8 mouse cellular contexts compared by ENCODE assay signal in the genomic region with DNA sequence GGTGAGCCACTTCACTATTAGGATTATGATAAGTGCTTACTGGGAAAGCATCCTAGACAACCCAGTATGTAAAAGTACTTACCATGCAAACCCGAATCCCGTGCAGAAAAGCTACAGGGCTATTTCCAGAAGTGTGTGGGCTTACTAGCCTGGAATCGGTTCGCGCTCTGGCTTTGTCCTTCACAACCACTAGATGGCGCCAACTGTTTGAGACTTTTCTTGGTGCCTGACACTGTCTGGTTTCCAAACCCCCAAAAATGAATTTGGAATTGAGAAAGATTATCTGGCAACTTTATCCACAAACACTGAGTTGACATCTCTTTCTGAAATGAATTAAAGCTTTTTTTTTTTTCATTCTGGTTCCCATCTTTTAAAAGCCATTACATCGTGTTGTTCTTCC.
DNase-seq lines count a peak whose midpoint lies in the region; ATAC-seq and TF ChIP-seq lines count a peak whose summit lies in the region.

No protein-coding gene starts in this region.

- H3K4me2 ChIP-seq in heart, embryonic 11.5 days = no peak overlapping the region
- H3K4me2 ChIP-seq in midbrain, embryonic 15.5 days = no peak overlapping the region
- no peak overlapping the region for H3K4me2 ChIP-seq in stomach, postnatal 0 days (replicated peaks; ENCODE audit: low read depth)

- no peaks in the 10 kb centered on the region for H3K79me2 ChIP-seq in heart, adult 2 months (replicated peaks; ENCODE audit: control insufficient read depth, insufficient read depth, low read length)

- H3K4me1 ChIP-seq in heart, adult 2 months (ENCODE audit: control insufficient read depth, insufficient read depth, low read length) = no peaks in the 10 kb centered on the region
- no peaks in the 10 kb centered on the region for H3K4me1 ChIP-seq in heart, embryonic 11.5 days (ENCODE audit: control insufficient read depth, insufficient read depth, low read length)
- no peaks in the 10 kb centered on the region for H3K4me1 ChIP-seq in midbrain, embryonic 15.5 days
- no peaks in the 10 kb centered on the region for H3K4me1 ChIP-seq in stomach, postnatal 0 days (replicated peaks; ENCODE audit: control insufficient read depth, insufficient read depth)

- H3K9ac ChIP-seq in heart, adult 2 months (ENCODE audit: low read depth, low read length) = no peak overlapping the region
- no peak overlapping the region for H3K9ac ChIP-seq in heart, embryonic 11.5 days (ENCODE audit: low read depth, low read length)
- H3K9ac ChIP-seq in midbrain, embryonic 15.5 days = no peak overlapping the region
- H3K9ac ChIP-seq in stomach, postnatal 0 days (ENCODE audit: low read length) = no peak overlapping the region

- peak; percentile 17 to 42 for DNase-seq in heart, adult 2 months
- peak; percentile 42 for DNase-seq in adrenal gland, postnatal 25 days
- peak; percentile 76 for DNase-seq in embryo, embryonic 9.5 days (ENCODE audit: extremely low spot score)
- DNase-seq in heart, postnatal 36 days = peak; percentile 58
- peak; percentile 63 to 74 for DNase-seq in left cerebral cortex, adult 2 months (ENCODE audit: extremely low spot score in 1 of 2, low spot score in 2 of 2)
- peak; percentile 57 for DNase-seq in stomach, postnatal 0 days (ENCODE audit: low spot score)

- H3K27me3 ChIP-seq in heart, adult 2 months (ENCODE audit: control insufficient read depth, insufficient read depth, low read length) = no peaks in the 10 kb centered on the region
- H3K27me3 ChIP-seq in heart, embryonic 11.5 days (ENCODE audit: control insufficient read depth, insufficient read depth, low read length) = peaks cover 14% of the 10 kb centered on the region
- peaks cover 13% of the 10 kb centered on the region for H3K27me3 ChIP-seq in midbrain, embryonic 15.5 days (replicated peaks)
- no peaks in the 10 kb centered on the region for H3K27me3 ChIP-seq in stomach, postnatal 0 days (ENCODE audit: control insufficient read depth, insufficient read depth, low read length)

- no peak for ATAC-seq in heart, embryonic 11.5 days (replicated peaks; ENCODE audit: insufficient number of reproducible peaks, low FRiP score, low TSS enrichment)
- peak; percentile 76; the same call in 1 of the 2 replicates for ATAC-seq in midbrain, embryonic 15.5 days (replicated peaks)
- ATAC-seq in stomach, postnatal 0 days (ENCODE audit: low FRiP score, low TSS enrichment) = no peak

- TF ChIP-seq CTCF in heart, adult 2 months (IDR thresholded peaks at IDR 0.05) = peak; percentile 90
- TF ChIP-seq CTCF in left cerebral cortex, adult 2 months (IDR thresholded peaks at IDR 0.05) = peak; percentile 91
- peak; percentile 93 for TF ChIP-seq CTCF in stomach, postnatal 0 days (IDR thresholded peaks at IDR 0.05; ENCODE audit: low read depth)

- H3K27ac ChIP-seq in heart, adult 2 months = no peak overlapping the region
- H3K27ac ChIP-seq in heart, embryonic 11.5 days (ENCODE audit: low read depth, low read length) = no peak overlapping the region
- H3K27ac ChIP-seq in left cerebral cortex, adult 2 months = no peak overlapping the region
- H3K27ac ChIP-seq in midbrain, embryonic 15.5 days = no peak overlapping the region
- no peak overlapping the region for H3K27ac ChIP-seq in stomach, postnatal 0 days (replicated peaks)

- TF ChIP-seq POLR2A in heart, adult 2 months (IDR thresholded peaks at IDR 0.05; ENCODE audit: insufficient read depth, low read depth, low read length) = no peak

- intact Hi-C loops in heart, adult 2 months (cut with DNase I) = loop anchor here (1.0 to 2.0 kb wide), 3 partner anchors 238 to 476 kb away; no protein-coding TSS in a partner anchor
- intact Hi-C loops in heart, postnatal 36 days (cut with DNase I) = loop anchor here (1.0 to 10.0 kb wide), 2 partner anchors 442 to 476 kb away; no protein-coding TSS in a partner anchor
- intact Hi-C loops in left cerebral cortex, adult 2 months (cut with DNase I) = loop anchor here (1.0 to 5.0 kb wide), 3 partner anchors 239 to 476 kb away; no protein-coding TSS in a partner anchor

- H3K4me3 ChIP-seq in heart, adult 2 months = no peak overlapping the region
- no peak overlapping the region for H3K4me3 ChIP-seq in heart, embryonic 11.5 days (ENCODE audit: low read depth, low read length)
- no peak overlapping the region for H3K4me3 ChIP-seq in left cerebral cortex, adult 2 months
- H3K4me3 ChIP-seq in midbrain, embryonic 15.5 days = no peak overlapping the region
- H3K4me3 ChIP-seq in stomach, postnatal 0 days (ENCODE audit: low read depth, low read length) = no peak overlapping the region

- H3K9me3 ChIP-seq in heart, embryonic 11.5 days (replicated peaks; ENCODE audit: control insufficient read depth, low read length) = no peaks in the 10 kb centered on the region
- H3K9me3 ChIP-seq in midbrain, embryonic 15.5 days = no peaks in the 10 kb centered on the region
- no peaks in the 10 kb centered on the region for H3K9me3 ChIP-seq in stomach, postnatal 0 days (ENCODE audit: control insufficient read depth, low read length)

- TF ChIP-seq EP300 in heart, adult 2 months (IDR thresholded peaks at IDR 0.05; ENCODE audit: insufficient read depth, low read depth, low read length) = no peak
- TF ChIP-seq EP300 in stomach, postnatal 0 days (optimal IDR thresholded peaks at IDR 0.05) = no peak

- H3K36me3 ChIP-seq in heart, adult 2 months (ENCODE audit: control insufficient read depth, insufficient read depth, low read length) = no peaks in the 10 kb centered on the region
- H3K36me3 ChIP-seq in heart, embryonic 11.5 days (ENCODE audit: control insufficient read depth, insufficient read depth, low read length) = no peaks in the 10 kb centered on the region
- H3K36me3 ChIP-seq in midbrain, embryonic 15.5 days (replicated peaks) = no peaks in the 10 kb centered on the region
- H3K36me3 ChIP-seq in stomach, postnatal 0 days (ENCODE audit: control insufficient read depth, insufficient read depth, low read length) = no peaks in the 10 kb centered on the region

- WGBS in heart, adult 2 months = 7% methylated on average over 7 of the region's 7 CpGs
- 5% methylated on average over 7 of the region's 7 CpGs for WGBS in heart, embryonic 11.5 days (ENCODE audit: insufficient replicate concordance)
- WGBS in midbrain, embryonic 15.5 days = 4% methylated on average over 7 of the region's 7 CpGs
- 5% methylated on average over 7 of the region's 7 CpGs for WGBS in stomach, postnatal 0 days
